In the genomic region with DNA sequence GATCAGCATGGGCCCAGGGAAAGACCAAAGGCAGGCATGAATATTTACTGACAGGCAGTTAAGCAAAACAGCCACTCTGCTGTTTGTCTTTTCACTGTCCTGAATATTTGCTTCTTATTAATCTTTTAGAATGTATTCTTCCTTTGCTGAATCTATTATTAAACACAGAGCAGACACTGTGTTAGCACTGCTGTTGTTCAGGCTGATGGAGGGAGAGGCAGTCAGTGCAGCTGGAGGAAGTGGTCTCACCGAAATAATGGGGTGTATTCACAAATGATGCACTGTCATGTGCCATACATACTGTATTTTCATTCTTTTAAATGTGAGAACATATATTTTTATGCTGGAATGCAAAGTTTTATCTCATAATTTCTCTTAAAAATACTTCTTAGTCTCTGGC, we compare ENCODE assay signal across 16 mouse cellular contexts.
"Had no signal": no experiment of that assay in that cellular context is flagged by ENCODE, and none has a peak within 500 bp of the region (broad histone marks: within the 10 kb centered on the region; RNA-seq: fewer than 3 reads in every experiment).

No protein-coding gene starts in this region.

- H3K4me3 ChIP-seq: liver, embryonic 12.5 days; myocyte; neural tube, embryonic 13.5 days; neural tube, embryonic 15.5 days had no signal

- H3K9ac ChIP-seq: liver, embryonic 12.5 days; liver, embryonic 14.5 days; lung, embryonic 14.5 days; neural tube, embryonic 13.5 days; neural tube, embryonic 15.5 days had no signal

- H3K4me1 ChIP-seq: liver, embryonic 12.5 days; neural tube, embryonic 13.5 days; neural tube, embryonic 15.5 days had no signal

- H3K27me3 ChIP-seq: liver, embryonic 12.5 days; neural tube, embryonic 13.5 days; neural tube, embryonic 15.5 days had no signal

- ATAC-seq: liver, embryonic 12.5 days had no signal

- H3K4me2 ChIP-seq: liver, embryonic 12.5 days; lung, embryonic 14.5 days; neural tube, embryonic 13.5 days; neural tube, embryonic 15.5 days had no signal

- H3K27ac ChIP-seq: liver, embryonic 12.5 days; liver, embryonic 14.5 days; neural tube, embryonic 13.5 days; neural tube, embryonic 15.5 days had no signal

- H3K9me3 ChIP-seq: liver, embryonic 12.5 days; neural tube, embryonic 13.5 days; neural tube, embryonic 15.5 days had no signal

- H3K36me3 ChIP-seq: liver, embryonic 12.5 days; neural tube, embryonic 13.5 days; neural tube, embryonic 15.5 days had no signal

- DNase-seq: lung, adult 18-20 months; lung, embryonic 14.5 days; lung, postnatal 10 days; lung, postnatal 4 days; right cerebral cortex, adult 18-20 months; right cerebral cortex, postnatal 25 days; right cerebral cortex, postnatal 4 days; spleen, adult 18-20 months; thymus, adult 18-20 months; thymus, postnatal 14 days; thymus, postnatal 36 days had no signal
